Mouse (Mus musculus): ENCODE measurements around the gene Olfr1347. TPM values are rescaled to one million over a fixed set of nuclear protein-coding genes. Genes with fewer than 3 reads are reported as not detected.

Olfr1347 gene
- not detected in 4 replicates for total RNA-seq (2023)

DNA sequence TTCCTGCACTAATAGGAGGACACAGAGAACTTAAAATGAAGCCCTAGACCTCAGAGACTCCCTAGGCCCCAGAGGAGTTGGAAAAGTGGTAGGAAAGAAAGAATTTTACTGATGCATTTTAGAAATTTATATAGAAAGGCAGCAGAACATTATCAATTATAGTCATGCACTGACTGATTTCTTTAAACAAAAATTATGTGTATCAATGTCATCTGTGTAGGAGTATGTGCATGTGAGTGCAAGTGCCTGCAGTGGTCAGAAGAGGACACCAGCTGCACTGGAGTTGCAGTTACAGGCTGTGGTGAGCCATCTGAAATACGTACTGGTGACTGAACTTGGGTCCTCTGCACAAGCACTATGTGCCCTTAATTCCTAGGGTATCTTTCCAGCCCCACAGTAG lies at the start of gene Olfr1347:
Gene Olfr1347 (minus strand): TSS at position 101 of the 400 bp plus-strand sequence.

GRCm38 (mm10) chr7:6522850-6523249 lies 23.3 kb upstream of the Olfr1347 start, which contains the start of gene Olfr1349:
Olfr1349 (minus strand) TSS chr7:6522950.

DNA sequence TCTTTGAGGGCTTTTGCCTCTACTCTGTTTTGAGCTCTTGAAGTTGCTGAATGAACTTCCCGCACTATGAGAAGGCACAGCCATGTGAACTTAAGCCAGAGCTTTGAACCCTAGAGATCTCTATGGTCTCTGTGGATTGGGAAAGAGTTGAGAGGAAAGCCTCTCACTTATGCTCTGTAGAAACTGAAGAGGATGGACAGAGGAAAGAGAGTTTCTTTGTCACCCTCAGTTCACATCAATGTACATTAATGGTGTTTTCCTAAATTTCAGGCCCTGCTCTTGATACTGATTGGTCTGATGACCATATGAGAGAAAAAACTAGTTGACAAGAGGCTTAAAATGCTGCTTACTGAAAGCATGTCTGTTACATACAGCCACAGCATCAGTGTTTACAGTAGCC lies 9.1 kb upstream of the Olfr1347 start, which contains the start of gene Olfr1348:
Gene Olfr1348 (minus strand): TSS at position 101 of the 400 bp plus-strand sequence.

DNA sequence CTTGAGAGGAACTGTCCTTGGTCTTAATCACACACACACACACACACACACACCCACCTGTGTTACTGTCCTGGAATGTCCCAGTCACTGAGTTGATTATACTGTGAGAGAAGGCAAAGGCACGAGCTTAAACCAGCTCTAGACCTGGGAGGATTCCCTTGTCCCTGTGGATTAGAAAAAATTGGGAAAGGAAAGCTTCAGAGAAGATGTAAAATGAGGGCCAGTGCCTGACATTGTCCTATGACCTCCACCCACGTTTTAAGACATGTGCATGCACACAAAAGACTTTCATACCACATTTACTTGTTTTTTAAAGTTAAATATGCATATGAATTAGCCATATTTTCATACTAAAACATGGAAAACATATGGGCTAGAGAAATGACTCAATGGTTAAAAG lies 12.7 kb downstream of the Olfr1347 start, which contains the start of gene Olfr5:
Gene Olfr5 (minus strand): TSS at position 101 of the 400 bp plus-strand sequence.

DNA sequence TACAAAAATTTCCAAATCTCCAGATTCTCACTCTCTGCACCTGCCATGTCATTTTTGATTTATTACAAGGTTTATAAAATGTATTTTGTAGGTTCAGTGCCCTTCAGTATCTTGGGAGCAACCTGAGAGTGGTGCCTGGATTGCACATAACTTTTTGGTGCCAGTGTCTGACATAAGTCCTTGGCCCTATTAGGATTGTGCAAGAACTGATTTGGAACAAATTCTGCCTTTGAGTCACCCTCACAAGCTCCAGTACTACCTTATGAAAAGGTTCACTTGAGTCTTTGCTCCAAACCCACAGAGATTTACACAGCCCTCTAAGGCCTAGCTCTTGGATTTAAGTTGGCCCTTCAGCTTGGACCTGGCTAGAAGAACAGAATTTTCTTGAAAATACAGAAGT lies 32.6 kb downstream of the Olfr1347 start, which contains the start of gene Olfr1346:
Gene Olfr1346 (plus strand): TSS at position 151 of the 400 bp plus-strand sequence.

GRCm38 (mm10) chr7:6455868-6456267 lies 43.7 kb downstream of the Olfr1347 start, which contains the start of gene Olfr1336:
Olfr1336 (plus strand) TSS chr7:6456168.

GRCm38 (mm10) chr7:6438388-6438787 lies 61.2 kb downstream of the Olfr1347 start, which contains the start of gene Olfr1344:
Olfr1344 (plus strand) TSS chr7:6438688.

Other genes starting within 250 kb of the Olfr1347 start
- gene Epp13, start 247.0 kb downstream of the Olfr1347 start, total RNA-seq (2023) = not detected in 4 replicates
- gene Zfp667, start 213.2 kb downstream of the Olfr1347 start, total RNA-seq (2023) = 9.2 to 14.2 TPM (median 10.2 TPM) in 4 replicates
- gene Zfp583, start 168.5 kb downstream of the Olfr1347 start, total RNA-seq (2023) = 1.1 to 4.4 TPM (median 1.3 TPM) in 4 replicates
- 0.25 to 0.63 TPM (median 0.53 TPM) in 4 replicates for gene Gm3854, start 156.0 kb downstream of the Olfr1347 start, total RNA-seq (2023)
- 1.3 to 2.5 TPM (median 1.9 TPM) in 4 replicates for gene Zfp78, start 136.5 kb downstream of the Olfr1347 start, total RNA-seq (2023)
- gene Zfp28, start 116.5 kb downstream of the Olfr1347 start, total RNA-seq (2023) = 3.2 to 7.0 TPM (median 5.5 TPM) in 4 replicates
- 1.2 TPM in 1 of 4 replicates, not detected in the others for gene Smim17, start 101.0 kb downstream of the Olfr1347 start, total RNA-seq (2023)
- gene Gm20715, start 89.5 kb downstream of the Olfr1347 start, total RNA-seq (2023) = not detected in 4 replicates
- not detected in 4 replicates for gene Olfr1344, start 61.1 kb downstream of the Olfr1347 start, total RNA-seq (2023)
- not detected in 4 replicates for gene Olfr1336, start 43.6 kb downstream of the Olfr1347 start, total RNA-seq (2023)
- not detected in 4 replicates for gene Olfr1346, start 32.7 kb downstream of the Olfr1347 start, total RNA-seq (2023)
- not detected in 4 replicates for gene Olfr5, start 12.8 kb downstream of the Olfr1347 start, total RNA-seq (2023)
- gene Olfr1348, start 9.0 kb upstream of the Olfr1347 start, total RNA-seq (2023) = not detected in 4 replicates
- gene Olfr1349, start 23.2 kb upstream of the Olfr1347 start, total RNA-seq (2023) = not detected in 4 replicates
- gene Olfr1350, start 65.1 kb upstream of the Olfr1347 start, total RNA-seq (2023) = not detected in 4 replicates
- not detected in 4 replicates for gene Zim1, start 196.7 kb upstream of the Olfr1347 start, total RNA-seq (2023)
- gene Peg3, start 230.7 kb upstream of the Olfr1347 start, total RNA-seq (2023) = not detected in 4 replicates
- not detected in 4 replicates for gene Usp29, start 230.8 kb upstream of the Olfr1347 start, total RNA-seq (2023)